Mouse (Mus musculus) kidney, postnatal 36 days (tissue): ENCODE results near the gene Dse.

Experiments
- DNase-seq, 2 experiments: peaks; one replicate each; pipeline ENCODE4 v3.0.0; 2021 to 2022; ENCODE audit warnings: mixed read lengths in 2 of 2

Dse gene

GRCm38 (mm10) chr10:34127392-34128378, 79.8 kb downstream of the Dse start, which contains the start of gene Calhm6:
Gene Calhm6, minus strand, starts transcription at chr10:34127984.
- peak; percentile 7 to 54 for DNase-seq

- DNase-seq: no peak
Observed at GRCm38 (mm10) chr10:34118421-34118820, 89.1 kb downstream of the Dse start.

DNA sequence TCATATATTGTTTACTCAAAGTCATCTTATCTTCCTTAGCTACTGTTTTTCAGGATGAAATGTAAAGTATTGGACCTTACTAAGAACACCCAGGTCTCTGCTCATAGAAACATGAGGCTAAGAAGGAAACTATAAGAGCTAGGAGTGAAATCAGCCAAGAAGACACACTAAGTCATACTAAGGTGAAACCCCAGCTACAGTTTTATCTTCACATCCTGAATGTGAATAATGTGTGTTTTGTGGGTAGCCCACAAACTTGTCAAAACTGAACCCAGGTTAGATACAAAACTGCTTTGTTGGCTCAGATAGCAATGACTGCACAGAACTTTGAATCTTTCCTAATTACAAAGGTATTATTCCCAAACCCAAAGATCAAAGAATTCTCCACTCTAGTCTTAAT, 89.7 kb downstream of the Dse start:
- no peak for DNase-seq

DNA sequence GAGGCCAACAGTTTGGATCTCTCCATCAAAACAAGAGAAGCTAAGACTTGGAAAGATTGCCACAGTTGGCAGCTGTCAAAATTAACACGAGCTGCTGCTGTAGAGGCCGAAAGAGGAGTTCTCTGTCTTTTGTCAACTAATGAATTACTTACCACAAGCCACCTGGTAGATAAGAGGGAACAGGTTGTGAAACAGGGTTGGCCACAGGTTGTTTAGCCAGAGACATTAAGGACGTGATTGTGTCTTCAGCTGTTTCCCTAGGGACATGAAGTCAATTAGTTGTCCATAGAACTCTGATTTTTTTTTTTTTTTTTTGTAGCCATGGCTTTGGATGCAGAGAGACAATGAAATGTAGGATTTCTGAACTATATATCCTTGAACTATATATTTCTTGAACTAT, 90.4 kb downstream of the Dse start:
- DNase-seq: no peak

DNA sequence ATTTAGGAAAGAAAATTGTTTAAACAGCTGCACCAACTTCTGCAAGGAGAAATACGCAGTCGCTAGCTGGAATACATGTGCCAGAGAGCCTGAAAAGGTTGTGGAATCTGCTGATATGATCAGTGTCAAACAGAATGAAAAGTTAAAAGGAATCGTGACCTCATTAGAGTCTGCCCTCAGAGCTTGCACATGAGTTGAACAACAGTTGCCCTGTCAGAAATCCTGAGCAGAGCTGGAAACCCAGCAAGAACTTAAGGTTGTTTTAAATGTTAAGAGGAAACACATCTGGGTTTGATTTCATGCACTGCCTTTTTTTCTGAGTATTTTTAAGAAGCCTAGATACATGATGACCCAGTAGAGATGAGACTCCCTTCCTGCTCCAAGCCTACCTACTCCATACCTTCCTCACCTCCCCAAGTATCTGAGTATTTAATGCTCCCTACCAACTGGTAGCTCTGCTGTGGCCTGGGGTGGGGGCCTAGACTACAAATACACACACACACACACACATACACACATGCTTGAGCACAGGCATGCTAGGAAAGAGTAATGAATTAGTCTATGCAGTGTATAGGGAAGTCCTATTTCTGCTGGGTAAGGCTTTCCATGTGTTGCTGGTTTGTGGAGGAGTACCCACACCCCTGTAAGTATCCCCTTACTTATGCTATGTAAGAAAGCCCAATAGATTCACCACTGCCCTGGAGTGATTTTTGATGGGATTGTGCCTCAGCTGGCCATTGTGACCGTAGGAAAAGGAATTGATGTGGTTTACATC, 95.4 kb downstream of the Dse start:
- no peak for DNase-seq

GRCm38 (mm10) chr10:34110863-34111465, 96.6 kb downstream of the Dse start:
- no peak for DNase-seq
